Mouse (Mus musculus): ENCODE measurements around the gene Mboat7. TPM values are rescaled to one million over a fixed set of nuclear protein-coding genes. Genes with fewer than 3 reads are reported as not detected.

The Mboat7 gene
- polyA plus RNA-seq, 1 experiment from 2014 or later: 50.8 TPM

Small RNAs within 50 kb of the gene (microRNA-seq; reads per million reads assigned to microRNA genes)
- gene Mir3572: 2.4 reads per million

Other genes with a start within 250 kb of the Mboat7 start
- not detected in 2 replicates for gene Tarm1, start 190.9 kb downstream of the Mboat7 start, polyA plus RNA-seq (2016; fragmentation: Nextera tagmentation; extraction: Ambion mirVana)
- 0.21 and 0.27 TPM in 2 replicates for gene Oscar, start 77.4 kb downstream of the Mboat7 start, polyA plus RNA-seq (2016; fragmentation: Nextera tagmentation; extraction: Ambion mirVana)
- 267 and 378 TPM in 2 replicates for gene Ndufa3, start 76.2 kb downstream of the Mboat7 start, polyA plus RNA-seq (2016; fragmentation: Nextera tagmentation; extraction: Ambion mirVana)
- 38.1 and 45.0 TPM in 2 replicates for gene Tfpt, start 63.6 kb downstream of the Mboat7 start, polyA plus RNA-seq (2016; fragmentation: Nextera tagmentation; extraction: Ambion mirVana)
- 114 and 115 TPM in 2 replicates for gene Prpf31, start 63.5 kb downstream of the Mboat7 start, polyA plus RNA-seq (2016; fragmentation: Nextera tagmentation; extraction: Ambion mirVana)
- gene Cnot3, start 48.3 kb downstream of the Mboat7 start, polyA plus RNA-seq (2016; fragmentation: Nextera tagmentation; extraction: Ambion mirVana): 58.1 and 59.3 TPM in 2 replicates
- gene Leng1, start 27.7 kb downstream of the Mboat7 start, polyA plus RNA-seq (2016; fragmentation: Nextera tagmentation; extraction: Ambion mirVana): 20.7 and 21.4 TPM in 2 replicates
- 5.5 and 6.7 TPM in 2 replicates for gene Tmc4, start 16.0 kb downstream of the Mboat7 start, polyA plus RNA-seq (2016; fragmentation: Nextera tagmentation; extraction: Ambion mirVana)
- 217 and 228 TPM in 2 replicates for gene Tsen34, start 660 bp downstream of the Mboat7 start, polyA plus RNA-seq (2016; fragmentation: Nextera tagmentation; extraction: Ambion mirVana)
- 989 and 1,031 TPM in 2 replicates for gene Rps9, start 10.5 kb upstream of the Mboat7 start, polyA plus RNA-seq (2016; fragmentation: Nextera tagmentation; extraction: Ambion mirVana)
- 0.19 and 0.30 TPM in 2 replicates for gene Pirb, start 26.9 kb upstream of the Mboat7 start, polyA plus RNA-seq (2016; fragmentation: Nextera tagmentation; extraction: Ambion mirVana)
- gene Gm15448, start 132.2 kb upstream of the Mboat7 start, polyA plus RNA-seq (2016; fragmentation: Nextera tagmentation; extraction: Ambion mirVana): not detected in 2 replicates
- 0.10 TPM in 1 of 2 replicates, not detected in the other for gene Pira2, start 151.5 kb upstream of the Mboat7 start, polyA plus RNA-seq (2016; fragmentation: Nextera tagmentation; extraction: Ambion mirVana)
- not detected in 2 replicates for gene Gm14548, start 204.6 kb upstream of the Mboat7 start, polyA plus RNA-seq (2016; fragmentation: Nextera tagmentation; extraction: Ambion mirVana)
- gene Lilra6, start 222.0 kb upstream of the Mboat7 start, polyA plus RNA-seq (2016; fragmentation: Nextera tagmentation; extraction: Ambion mirVana): not detected in 2 replicates